Mouse (Mus musculus) 3134 (cell line): ENCODE measurements at regions not wholly inside any gene's neighbourhood (a gene's known extent, or its start where the extent isn't known, plus 50 kb on each side); places are given as distances from the start of the nearest gene placed in this dataset.
"Not testable (repeated sequence)": the region's sequence is repeated elsewhere in the genome, so short reads cannot be mapped to it uniquely, and the experiment has no call there.

Experiments used
- DNase-seq: peaks from one replicate; pipeline ENCODE4 v3.0.0-alpha.2; 2011; ENCODE audit warnings: low spot score; ENCODE audit not compliant: insufficient read length; ENCODE audit errors: extremely low read depth

DNA sequence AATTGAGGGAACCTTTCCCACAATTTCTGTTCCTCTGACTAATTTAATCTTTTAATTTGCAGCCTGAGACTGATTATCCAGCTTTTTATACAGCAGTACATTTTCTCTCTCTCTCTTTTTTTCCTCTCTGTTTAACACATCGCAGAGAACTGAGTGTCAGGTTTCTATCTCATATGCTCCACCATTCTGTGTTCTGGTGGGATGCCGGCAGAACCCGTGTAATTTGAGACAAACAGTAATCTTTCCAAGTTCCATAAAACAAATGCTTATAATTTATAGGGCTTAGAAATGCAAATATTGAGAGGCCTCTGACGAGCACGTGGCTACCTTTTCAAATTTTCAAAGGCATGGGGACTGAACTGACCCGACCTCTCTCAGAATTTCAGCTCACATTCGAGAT is 59.1 kb downstream of the Zbtb18 start:
- DNase-seq, result no peak

DNA sequence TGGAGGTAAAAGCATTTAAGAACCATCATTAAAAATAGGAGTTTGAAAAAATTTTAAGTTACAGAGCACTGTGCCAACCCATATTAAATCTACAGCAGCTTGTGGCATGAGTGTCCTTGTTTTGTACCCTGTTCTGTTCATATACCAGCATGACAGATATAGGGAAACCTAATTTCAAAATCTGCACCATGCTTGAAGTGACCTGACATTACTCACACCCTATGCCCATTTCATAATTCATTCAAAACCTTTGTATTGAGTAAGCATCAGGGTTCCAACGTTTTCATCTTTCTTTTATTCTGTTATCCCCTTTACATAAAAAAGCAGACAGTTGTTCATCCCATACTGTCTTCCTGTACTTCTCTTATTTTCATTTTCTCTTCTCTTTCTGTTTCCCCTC is 61.8 kb downstream of the Zbtb18 start:
- no peak for DNase-seq

DNA sequence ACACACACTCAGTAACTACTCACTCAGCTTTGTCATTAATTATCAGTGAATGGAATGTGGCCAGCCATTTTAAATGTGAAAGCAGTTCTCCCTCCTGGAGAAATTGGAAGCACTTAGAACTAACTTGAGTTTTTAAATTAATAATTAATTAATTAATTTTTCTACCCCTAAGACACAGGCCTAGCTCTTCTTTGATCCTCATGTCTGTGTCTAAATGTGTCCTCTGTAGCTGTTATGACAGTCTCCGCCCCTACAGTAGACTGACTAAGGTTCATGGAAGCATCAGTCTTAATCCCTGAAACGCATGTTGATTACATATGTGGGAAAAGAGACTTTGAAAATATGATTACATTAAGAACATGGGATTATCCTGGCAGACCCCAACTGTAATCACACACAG is 62.6 kb downstream of the Zbtb18 start:
- no peak for DNase-seq

DNA sequence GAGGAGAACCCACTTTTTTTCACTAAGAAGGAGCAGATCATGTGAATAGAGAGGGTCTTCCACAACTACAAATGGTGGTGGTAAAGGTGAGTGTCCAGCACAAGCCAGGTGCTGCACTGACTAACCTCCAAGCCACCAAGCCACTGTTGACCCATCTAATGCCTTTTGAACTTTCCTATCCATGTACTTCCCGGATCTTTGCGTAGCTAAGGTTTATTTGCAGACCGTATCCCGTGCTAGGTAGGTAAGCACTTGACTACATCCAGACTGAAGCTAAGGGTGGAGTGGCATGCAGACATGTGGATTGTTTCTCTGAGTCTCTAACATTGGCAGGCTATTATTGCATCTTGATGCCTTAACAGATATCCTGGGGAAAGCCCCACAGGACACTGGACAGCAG is 65.2 kb downstream of the Zbtb18 start:
- DNase-seq, result not testable (repeated sequence)

DNA sequence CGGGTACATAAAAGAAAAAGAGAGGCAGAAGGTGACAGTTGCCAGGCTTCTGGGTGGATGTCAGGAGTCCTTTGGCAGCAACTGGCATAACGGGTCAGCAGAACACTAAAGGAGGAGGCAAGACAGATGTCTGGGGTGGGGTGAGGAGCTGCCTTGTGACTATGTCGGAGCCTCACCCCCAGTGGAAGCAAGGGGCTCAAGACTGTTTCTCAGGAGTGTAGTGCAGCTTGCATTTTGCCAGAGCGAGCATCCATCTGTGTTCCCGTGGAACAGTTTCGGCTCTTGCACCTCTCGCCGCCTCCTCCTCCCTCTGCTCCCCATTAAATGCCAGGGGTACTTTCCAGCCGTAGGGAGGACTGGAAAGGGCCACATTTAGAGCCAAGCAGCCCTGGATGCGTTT is 67.6 kb downstream of the Zbtb18 start:
- DNase-seq, result no peak

DNA sequence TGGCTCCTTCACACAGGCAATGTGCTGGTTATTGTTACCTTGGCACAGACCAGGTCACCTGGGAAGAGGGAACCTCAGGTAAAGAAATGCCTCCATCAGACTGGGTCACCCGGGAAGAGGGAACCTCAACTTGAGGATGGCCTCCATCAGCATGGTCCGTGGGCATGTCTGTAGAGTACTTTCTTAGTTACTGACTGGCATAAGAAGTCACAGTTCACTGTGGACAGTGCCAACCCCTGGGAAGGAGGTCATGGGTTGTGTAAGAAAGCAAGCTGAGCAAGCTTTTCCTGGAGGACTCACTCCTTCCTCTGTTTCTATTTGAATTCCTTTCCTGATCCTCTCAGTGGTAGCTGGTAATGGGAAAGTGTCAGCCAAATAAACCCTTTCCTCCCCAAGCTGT is 70.0 kb downstream of the Zbtb18 start:
- DNase-seq, result no peak

DNA sequence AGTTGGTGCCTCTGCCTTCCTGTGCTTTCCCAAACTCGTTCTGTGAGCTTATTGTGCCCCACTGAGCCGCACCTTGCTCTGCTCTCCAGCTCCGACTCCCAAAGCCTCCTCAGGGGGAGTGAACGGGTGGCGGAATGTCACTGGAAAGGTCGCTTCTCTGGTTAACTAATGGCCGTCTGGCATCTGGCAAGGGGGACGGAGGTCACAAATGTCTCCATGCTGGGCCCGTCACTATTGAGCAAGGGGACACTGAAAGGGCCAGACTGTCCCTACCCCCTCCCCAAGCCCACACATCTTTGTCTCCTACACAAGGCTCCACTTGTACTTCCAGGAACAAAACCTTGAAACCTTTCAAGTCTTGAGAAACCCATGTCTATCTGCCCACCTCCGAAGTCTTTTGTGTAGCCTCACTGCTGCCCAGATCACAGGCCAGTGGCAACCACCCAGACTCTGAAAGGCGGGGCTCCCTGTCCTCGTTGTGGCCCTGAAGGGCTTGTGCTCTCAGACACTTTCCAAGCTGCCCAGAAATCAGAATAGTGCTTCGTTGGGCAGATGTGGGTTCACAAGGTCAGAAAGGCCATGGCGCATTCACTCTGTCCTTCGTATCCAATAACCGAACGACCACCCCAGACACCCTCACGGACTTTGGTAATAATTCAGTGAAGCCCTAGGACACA is 75.9 kb downstream of the Zbtb18 start:
- no peak for DNase-seq

DNA sequence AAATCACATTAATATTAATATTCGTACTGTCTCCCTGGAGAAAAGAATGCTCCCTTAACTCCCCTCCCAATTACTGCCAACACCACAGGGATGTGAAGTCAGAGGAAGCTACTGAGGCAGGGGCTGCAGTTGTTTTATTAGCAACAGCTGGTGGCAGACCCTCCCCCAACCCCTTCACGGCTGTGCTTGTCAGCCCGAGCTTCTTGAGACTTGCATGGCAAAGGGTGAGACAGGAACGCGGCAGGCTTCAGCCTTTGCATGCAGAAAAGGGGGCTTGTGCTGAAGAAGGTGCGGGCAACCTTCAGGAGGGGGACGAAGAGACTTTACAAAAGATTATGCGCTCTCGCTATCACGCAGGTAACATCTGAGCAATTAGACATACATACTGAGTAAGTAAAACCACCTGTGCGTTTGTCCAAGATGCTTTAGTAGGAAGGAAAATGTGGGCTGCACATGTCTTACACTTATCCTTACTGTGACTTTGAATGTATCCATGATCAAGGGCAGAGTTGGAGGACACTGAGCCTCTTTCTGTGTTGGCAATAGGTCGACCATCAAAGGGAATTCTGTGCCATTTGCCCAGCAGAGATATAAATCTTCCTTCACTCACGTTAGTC is 76.9 kb downstream of the Zbtb18 start:
- no peak for DNase-seq

DNA sequence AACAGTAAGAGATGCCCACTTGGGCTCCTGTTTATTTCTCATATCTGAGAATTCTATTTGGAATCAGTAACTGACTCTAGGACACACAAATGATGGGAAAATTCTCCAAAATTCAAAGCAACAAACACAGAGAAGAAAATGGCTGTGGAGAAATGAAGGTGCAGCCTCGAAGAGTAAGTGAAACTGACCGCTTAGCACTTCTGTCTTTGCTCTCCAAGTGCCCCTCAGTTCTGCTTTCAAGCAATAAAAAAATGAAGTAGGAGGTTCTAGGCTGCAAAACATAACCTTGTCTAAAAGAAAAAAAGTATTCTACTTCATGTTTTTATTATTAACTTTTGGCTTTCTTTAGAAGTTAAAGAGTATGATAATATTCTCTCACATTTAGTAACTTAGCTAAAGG is 79.0 kb downstream of the Zbtb18 start:
- DNase-seq, result no peak

DNA sequence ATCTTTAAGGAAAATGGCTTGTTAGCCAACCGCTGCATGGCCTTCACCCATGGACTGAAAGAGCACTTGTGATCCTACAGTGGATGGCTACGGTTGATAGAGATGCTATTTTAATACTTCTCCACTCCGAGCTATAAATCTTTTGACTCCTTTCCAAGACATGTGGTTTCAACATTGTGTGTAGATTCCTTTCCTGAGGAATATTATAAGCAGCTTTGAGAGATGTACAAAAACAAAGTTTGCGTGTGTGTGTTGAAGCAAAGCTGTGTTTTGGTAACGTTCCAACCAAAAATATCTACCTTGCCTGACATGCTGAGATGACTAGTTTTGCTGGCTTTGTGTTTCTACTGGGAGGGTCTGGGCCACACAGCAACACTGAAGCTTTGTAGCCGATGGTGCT is 83.0 kb downstream of the Zbtb18 start:
- DNase-seq, result no peak

DNA sequence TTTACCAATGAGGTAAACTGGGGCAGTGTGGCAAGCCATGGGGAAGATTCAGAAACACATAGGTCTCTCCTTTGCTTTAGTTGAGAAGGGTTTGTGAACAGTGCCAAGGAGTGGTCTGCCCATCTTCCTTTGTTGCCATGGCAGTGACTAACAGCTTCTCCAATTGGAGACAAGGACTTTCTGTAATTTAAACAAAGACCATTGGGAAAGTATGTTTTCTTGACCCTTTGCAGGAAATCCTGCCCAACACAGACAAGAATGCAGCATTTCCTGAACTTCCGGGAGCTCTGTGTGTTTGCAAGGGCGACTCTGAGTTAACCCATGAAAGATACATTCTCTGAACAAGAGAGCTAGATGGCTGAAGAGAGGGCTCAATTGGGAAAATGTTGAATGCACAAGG is 89.6 kb downstream of the Zbtb18 start:
- DNase-seq, result no peak

DNA sequence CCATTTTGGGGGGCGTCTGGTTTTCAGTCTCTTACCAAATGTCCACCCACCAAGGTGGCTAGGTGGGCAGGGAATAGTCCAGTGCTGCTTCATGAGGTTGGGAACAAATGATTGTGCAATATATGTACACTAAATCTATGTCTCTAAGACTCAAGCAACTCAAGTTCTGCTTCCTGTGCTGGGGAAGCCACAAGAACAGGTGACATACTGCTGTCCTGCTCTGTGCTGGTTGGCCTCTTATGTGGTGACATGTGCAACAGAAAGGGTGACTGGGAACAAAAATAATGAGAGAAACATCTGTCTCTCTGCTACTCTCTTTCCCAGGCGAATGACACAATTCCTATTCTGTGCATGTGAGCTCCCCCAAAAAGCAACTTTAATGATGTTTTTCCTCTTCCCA is 90.5 kb downstream of the Zbtb18 start:
- no peak for DNase-seq

DNA sequence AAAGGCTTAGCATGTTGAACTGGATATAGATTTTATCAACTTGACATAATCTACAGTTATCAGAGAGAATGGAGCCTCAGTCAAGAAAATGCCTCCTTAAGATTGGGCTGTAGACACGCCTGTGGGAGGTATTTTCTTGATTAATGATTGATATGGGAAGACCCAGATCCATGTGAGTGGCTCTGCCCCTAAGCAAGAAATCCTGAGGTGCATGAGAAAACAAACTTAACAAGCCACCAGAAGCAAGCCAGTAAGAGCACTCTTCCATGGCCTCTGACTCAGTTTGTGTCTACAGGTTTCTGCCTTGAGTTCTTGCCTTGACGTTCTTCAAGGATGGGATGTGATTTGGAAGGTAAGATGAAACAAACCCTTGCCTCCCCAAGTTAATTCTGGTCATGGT is 91.2 kb downstream of the Zbtb18 start:
- DNase-seq, result no peak

DNA sequence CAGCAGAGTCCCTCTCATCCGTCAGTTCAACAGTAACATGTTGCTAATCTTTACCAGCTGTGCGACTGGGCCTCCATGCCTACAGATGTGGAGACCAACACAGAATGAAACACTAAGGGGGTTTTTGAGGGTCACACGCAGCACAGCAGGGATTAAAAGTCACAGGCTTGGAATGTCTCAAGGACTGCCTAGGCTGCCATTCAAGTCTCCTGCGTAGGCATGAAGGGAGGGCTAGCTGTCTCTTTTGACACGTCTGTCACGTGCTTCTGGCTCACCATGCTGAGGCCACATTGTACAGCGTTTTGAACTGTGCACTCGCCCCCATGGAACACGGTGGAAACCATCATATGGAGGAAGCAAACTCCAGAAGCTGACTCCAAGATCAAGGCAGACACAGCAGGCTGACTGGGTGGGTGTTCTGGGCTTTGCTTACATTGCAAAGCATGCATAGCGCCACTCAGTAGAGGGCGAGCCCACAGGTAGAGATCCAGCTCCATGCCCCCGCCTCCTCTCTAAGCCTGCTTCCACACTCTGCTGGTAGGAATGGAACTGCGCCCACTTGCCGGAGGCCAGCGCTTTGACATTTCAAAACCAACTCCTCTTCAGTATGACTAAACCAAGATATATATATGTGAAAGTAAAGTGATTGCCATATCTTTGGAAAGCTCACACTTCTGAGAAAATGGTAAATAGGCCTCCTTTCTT is 103.0 kb downstream of the Zbtb18 start:
- no peak for DNase-seq

DNA sequence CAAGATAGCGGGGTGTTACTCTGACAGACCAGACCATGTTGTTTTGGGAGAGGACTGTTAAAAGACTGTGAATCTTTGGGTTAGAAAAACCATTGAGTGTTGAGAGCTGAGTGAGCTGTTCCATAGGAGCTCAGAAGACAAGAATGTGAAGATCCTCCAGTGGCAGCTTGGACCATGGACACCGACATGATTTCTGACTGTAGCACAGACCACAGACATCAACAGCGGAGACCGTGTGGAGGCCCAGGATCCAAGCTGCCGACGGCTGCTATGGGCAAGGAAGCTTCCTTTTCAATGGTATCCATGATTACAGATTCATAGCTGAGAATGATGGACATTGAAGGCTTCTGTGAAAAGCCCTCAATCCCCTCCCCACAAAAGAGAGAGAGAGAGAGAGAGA is 105.6 kb downstream of the Zbtb18 start:
- no peak for DNase-seq

DNA sequence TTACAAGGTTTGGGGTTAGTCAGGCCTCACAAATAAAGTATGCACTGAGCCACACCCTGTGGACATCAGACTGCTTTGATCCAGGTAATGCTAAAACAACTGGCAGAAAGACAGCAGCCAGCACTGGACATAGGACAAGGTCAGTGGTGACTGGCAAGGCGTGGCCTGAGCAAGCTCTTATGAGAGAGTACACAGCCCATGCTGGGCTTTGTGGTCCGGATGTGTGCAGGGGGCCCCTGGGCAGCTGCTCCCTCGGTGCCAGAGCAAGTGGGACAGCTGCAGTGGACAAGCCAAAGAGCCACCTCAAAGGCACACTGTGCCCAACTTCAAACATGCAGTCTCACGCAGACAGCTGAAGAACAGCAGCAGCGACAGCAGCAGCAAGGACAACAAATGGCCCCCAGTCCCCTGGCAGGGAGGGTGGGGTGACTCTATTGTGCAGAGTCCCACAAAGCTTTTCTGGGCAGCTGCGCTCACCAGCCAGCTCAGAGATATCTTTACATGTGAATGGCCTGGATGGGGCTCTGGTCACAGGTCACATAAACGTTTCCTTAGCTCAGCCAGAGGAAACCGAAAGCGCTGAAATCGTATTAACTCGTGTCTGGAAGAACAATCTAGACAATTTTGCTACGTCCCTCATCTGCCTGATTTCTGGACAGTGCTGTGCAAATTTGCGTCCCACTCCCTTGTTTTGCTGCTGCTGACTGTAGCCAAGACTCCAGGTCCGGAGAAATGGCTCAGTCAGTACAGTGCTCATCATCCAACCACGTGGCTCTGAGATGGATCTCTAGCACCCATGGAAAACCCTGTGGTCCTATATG is 113.5 kb downstream of the Zbtb18 start:
- DNase-seq, result peak; percentile 14

DNA sequence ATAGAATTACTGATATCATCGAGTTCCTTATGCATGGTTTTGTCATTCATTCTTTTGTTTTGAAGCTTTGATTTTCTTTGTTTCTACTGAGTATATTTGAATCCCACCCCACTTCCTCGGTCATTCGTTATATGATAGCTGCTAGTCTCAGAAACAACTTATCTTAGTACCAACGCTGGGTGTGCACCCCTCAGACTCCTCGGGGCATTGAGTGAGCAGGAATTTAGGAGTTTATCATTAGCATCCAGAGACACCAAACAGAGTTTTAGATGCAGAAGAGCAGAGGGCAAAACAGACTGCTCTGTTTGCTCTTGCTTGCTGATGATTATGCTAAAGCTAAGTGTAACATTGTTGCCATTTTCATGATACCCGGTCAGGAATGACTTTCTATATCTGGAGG is 115.3 kb downstream of the Zbtb18 start:
- no peak for DNase-seq

DNA sequence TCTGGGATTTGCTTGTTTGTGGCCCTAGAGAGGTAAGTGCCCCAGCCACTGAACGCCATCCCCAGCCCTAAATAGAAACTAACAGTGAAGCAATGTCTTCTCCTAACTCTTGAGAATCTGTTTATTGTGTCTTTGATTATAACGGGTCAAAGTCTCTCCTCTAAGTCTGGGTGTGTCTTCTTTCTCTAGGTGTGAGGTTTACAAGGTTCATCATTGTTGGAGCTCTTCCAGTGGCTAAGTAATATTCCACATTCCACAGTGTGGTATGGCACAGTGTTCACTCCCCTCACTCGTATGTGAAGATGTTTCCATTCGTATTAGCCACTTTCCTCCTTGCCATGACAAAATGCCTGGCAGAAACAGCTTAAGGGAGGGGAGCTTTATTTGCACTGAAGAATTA is 115.7 kb downstream of the Zbtb18 start:
- no peak for DNase-seq

DNA sequence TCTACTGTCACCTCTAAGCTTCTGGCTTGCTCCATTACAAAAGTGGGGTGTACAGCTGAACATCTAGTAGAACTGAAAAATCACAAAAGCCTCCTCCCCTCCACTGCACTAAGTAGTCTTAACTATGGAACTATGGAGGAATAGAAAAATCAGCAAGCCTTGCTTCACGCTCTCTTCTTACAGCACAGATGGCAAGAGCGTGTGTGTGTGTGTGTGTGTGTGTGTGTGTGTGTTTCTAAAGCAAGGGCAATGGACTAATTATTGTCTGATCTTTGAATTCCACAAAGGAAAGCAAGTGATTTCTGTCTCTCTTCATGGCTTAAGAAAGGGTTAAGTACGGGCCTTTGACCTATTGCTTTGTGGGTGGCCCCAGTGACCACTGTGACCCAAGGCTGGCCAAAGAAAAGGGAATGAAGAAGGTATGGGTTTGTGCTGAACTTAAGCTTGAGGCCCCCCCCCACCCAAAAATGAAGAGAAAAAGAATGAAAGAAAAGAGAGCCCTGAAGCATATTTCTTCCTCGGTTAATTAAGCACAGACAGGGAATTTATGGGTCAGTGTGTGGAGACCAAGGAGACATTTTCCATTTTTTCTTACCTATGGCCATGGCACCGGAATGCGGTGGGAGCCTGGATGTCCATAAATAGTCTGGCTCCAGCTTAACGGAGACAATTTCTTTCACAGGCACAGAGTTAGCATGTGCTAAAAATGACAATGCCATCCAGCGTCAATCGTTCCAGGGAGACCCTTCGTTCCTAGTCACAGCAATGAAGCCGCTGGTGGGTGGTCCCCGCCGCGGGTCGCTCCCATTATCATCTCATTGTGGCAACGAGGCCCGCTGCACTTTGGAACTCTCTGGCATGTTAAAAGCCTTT is 119.8 kb downstream of the Zbtb18 start:
- no peak for DNase-seq

DNA sequence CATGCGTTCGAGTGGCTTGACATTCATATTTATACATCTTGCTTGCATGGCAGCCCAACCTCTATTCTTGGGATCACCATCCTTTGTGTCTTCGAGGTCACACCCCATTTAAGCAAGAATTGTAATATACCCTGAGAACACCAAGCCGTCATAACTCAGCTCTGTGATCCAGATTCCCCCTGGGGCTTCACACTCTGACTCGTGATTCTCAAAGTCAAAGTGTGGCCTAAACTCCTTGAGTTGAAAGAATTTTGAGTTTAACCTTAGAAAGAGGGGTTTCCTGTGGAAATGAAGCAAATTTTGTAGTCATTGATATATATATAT is 120.4 kb downstream of the Zbtb18 start:
- no peak for DNase-seq

DNA sequence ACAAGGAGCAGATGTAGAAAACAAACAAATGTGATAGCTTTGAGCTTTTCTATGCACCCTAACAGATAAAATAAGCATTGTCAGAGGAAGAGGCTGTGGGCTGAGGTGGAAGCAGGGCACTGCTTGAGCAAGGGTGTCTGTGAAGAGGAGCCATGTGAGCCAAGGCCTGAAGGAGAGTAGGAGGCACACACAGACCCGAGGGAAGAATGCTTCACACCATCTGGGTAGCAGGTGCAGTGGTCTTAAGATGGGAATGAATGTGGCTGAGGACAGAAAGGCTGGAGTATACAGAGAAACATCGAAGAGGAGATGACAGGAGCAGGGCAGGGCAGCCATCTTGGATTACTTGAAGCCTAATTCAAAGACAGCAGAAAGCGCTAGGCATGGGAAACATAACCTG is 123.5 kb downstream of the Zbtb18 start:
- no peak for DNase-seq
